Mouse (Mus musculus): ENCODE measurements at regions not wholly inside any gene's neighbourhood (a gene's known extent, or its start where the extent isn't known, plus 50 kb on each side); places are given as distances from the start of the nearest gene placed in this dataset.
A peak's percentile ranks its signal among the peaks of the same experiment; 100 is the strongest.

DNA sequence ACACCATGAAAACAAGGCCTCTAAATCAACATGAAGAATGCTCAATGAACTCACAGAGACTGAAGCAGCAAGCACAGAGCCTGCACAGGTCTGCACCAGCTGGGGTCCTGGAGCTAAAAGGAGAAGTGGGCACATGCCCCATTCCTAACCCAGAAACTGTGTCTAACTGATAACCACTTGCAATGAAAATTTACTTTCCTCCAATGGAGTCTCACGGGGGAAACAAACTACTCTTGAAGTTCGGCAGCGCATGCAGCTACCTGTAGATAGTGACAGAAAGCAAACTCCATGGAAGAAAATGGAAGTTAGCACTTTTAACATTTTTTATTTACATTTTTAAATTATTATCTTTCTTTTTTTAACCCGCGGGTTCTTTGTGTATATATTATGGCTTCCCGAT lies 76.8 kb upstream of the Akap6 start:
- Histone ChIP-seq H3K4me1 (replicated peaks) (no peaks in the 10 kb centered on the region), H3K4me3 (no peak overlapping the region), H3K36me3 (no peaks in the 10 kb centered on the region), H3K9ac (no peak overlapping the region), H3K27me3 (no peaks in the 10 kb centered on the region), H3K27ac (no peak overlapping the region), H3K4me2 (no peak overlapping the region), H3K9me3 (no peaks in the 10 kb centered on the region)
- no peak for ATAC-seq (ENCODE audit: low FRiP score)
- WGBS: 96% methylated on average over 6 of the region's 6 CpGs

DNA sequence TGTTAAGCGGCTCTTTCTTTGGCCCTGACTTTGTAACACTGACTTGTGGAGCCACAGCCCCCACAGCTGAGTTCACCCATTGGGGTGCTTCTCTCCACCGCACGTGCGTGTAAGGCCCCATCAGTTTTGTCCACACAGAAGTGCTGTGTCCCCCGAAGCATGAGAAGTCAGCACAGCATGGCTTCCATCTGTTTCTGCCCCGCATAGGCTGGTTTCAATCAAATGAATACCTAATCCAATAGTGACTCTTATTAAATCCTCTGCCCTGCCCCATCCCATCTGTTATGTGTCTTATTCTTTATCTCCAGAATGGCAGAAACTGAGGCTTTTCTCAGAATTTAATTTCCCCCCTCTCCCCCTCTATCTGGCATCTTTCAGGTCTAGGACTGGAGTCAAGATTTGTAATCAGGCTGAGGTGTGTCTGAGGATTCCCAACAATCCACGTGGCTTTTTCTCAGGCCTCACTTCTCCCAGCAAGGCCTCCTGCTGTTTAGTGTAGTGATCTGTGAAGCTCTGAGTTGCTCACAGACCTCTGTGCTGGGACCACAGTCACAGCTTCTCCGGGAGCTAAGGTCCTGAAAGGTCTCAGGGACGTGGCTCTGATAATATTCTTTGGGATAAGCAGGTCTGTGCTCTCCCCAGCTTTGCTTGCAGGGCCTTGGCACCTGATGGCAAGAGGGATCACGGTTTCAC lies 75.6 kb upstream of the Akap6 start:
- Histone ChIP-seq H3K4me2 (no peak overlapping the region), H3K9ac (no peak overlapping the region), H3K27me3 (no peaks in the 10 kb centered on the region), H3K9me3 (no peaks in the 10 kb centered on the region), H3K4me3 (no peak overlapping the region), H3K36me3 (no peaks in the 10 kb centered on the region), H3K27ac (no peak overlapping the region), H3K4me1 (replicated peaks) (no peaks in the 10 kb centered on the region)
- no peak for ATAC-seq (ENCODE audit: low FRiP score)
- WGBS: 53% methylated on average over 10 of the region's 10 CpGs

DNA sequence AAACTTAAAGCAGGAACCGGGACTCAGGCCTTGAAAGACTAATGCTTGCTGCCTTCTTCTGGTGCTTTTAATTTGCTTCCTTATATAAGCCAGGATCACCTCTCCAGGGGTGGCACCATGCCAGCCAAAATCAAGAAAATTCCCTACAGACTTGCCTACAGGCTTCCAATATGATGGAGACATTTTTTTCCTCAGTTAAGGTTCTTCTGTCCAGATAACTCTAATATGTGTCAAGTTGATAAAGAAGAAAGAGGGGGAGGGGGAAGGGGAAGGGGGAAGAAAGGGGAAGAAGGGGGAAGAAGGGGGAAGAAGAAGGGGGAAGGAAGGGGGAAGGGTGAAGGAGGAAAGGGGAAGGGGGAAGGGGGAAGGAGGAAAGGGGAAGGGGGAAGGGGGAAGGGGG lies 74.3 kb upstream of the Akap6 start:
- H3K27ac ChIP-seq: no peak overlapping the region
- H3K4me3 ChIP-seq: no peak overlapping the region
- no peaks in the 10 kb centered on the region for H3K27me3 ChIP-seq
- ATAC-seq (ENCODE audit: low FRiP score): no peak
- H3K36me3 ChIP-seq: no peaks in the 10 kb centered on the region
- 70% methylated on average over 1 of the region's 1 CpGs for WGBS
- no peak overlapping the region for H3K4me2 ChIP-seq
- H3K9me3 ChIP-seq: no peaks in the 10 kb centered on the region
- H3K9ac ChIP-seq: no peak overlapping the region
- no peaks in the 10 kb centered on the region for H3K4me1 ChIP-seq (replicated peaks)

DNA sequence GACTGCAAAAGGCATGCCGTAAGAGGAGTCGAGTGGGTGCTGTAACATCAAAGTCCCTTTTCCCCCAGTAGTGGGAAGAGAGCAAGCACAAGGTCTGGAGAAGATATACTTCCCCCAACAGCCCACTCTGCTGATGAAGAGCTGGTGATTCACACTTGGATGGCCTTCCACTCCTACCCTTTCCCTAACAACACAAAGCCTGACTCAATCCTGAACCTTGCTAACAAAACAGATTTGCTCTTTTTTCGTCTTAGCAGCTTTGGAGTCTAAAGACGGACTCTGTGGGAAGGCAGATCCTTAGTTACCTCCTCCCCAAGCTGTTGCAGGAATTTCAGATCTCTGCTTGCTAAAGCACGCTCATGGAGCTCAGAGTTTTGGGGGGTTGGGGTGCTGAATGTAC lies 70.4 kb upstream of the Akap6 start:
- WGBS: 64% methylated on average over 5 of the region's 5 CpGs
- no peak overlapping the region for H3K4me3 ChIP-seq
- H3K27me3 ChIP-seq: no peaks in the 10 kb centered on the region
- no peaks in the 10 kb centered on the region for H3K4me1 ChIP-seq (replicated peaks)
- ATAC-seq (ENCODE audit: low FRiP score): no peak
- H3K9ac ChIP-seq: no peak overlapping the region
- H3K9me3 ChIP-seq: no peaks in the 10 kb centered on the region
- H3K27ac ChIP-seq: no peak overlapping the region
- no peak overlapping the region for H3K4me2 ChIP-seq
- no peaks in the 10 kb centered on the region for H3K36me3 ChIP-seq

DNA sequence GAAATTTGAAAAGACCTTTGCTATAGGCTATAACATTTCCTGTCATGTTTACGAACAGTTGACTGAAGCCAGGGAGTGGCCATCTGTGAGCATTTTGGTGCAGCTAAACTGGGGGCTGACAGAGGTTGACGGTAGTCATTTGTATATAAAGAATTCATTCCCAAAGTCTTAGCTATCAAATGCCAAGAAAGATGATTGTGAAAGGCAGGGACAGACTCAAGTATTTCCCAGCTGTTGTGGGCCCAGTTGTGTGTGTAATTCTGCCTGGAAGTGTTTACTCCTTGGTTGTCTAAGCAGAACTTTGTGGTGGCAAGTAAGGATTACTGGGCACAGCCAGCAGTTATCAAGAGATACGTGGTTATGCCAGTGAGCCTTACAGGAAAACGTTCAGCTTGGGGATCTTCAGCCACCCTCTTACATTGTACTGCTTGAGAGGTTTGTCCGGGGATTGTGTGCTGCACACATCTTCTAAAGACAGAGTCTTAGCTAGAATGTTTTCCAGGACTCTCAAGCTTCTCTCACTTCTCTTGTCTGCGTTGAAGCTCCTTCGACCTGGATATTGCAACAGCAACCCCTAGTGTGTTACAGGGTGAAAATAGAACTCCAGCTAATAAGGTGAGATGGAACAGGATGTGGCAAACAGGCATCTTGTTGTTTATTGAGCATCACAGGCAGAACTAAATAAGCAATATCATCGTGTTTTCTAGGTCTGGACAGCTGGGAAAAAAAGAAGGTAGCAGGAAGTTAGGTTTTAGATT lies 63.9 kb upstream of the Akap6 start:
- Histone ChIP-seq H3K4me3 (no peak overlapping the region), H3K27me3 (no peaks in the 10 kb centered on the region), H3K4me1 (replicated peaks) (no peaks in the 10 kb centered on the region), H3K4me2 (no peak overlapping the region), H3K9me3 (no peaks in the 10 kb centered on the region), H3K27ac (no peak overlapping the region), H3K36me3 (no peaks in the 10 kb centered on the region), H3K9ac (no peak overlapping the region)
- 72% methylated on average over 8 of the region's 8 CpGs for WGBS
- no peak for ATAC-seq (ENCODE audit: low FRiP score)

DNA sequence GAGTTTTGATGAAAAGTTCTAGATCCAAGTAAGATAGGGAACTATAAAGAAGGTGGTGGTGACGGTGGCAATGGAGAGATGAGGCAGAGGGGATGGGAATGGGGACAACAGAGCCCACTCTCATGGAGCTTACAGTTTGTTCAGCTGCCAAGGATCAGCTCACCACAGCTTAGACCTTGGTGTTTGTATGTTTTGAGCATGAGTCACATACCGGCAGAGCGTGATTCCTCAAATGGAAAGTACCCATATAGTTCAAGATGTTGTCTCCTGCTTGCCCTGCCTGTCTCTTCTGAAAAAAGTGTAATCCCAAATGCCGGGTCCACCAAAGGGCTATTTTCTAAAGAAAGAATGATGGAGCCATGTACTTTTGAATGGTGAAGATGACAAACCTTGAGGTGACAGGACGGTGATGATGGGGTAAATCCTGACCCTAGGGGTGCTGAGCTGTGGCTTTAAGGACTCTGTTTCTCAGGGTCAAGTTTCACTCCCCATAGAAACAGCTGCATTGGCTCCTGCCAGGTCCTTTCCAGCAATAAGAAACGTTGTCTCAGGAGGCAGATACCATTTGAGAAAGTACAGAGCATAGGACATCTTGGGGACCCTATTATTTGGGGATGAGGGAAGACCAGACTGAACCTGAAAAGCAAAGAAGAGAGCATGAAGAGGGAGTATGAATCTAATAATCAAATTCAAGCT lies 62.8 kb upstream of the Akap6 start:
- ATAC-seq (ENCODE audit: low FRiP score): no peak
- H3K27me3 ChIP-seq: no peaks in the 10 kb centered on the region
- H3K4me2 ChIP-seq: no peak overlapping the region
- no peak overlapping the region for H3K9ac ChIP-seq
- no peaks in the 10 kb centered on the region for H3K9me3 ChIP-seq
- H3K4me3 ChIP-seq: no peak overlapping the region
- no peaks in the 10 kb centered on the region for H3K36me3 ChIP-seq
- WGBS: 76% methylated on average over 6 of the region's 6 CpGs
- no peaks in the 10 kb centered on the region for H3K4me1 ChIP-seq (replicated peaks)
- H3K27ac ChIP-seq: no peak overlapping the region

DNA sequence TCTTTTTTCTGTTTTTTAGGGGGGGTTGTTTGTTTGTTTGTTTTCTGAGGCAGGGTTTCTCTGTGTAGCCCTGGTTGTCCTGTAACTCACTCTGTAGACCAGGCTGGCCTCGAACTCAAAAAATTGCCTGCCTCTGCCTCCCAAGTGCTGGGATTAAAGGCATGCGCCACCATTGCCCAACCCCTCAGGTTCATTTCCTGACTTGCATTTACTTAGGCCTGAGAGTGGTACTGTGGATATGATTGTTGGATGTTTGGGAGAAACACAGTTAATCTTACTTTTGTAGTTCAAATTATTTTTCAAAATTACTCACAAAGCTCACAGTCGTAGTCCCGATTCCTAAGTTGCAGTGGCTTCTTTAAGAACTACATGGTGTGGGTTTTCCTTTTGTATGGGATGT lies 62.3 kb upstream of the Akap6 start:
- Histone ChIP-seq H3K4me3 (no peak overlapping the region), H3K27ac (no peak overlapping the region), H3K36me3 (no peaks in the 10 kb centered on the region), H3K27me3 (no peaks in the 10 kb centered on the region), H3K9ac (no peak overlapping the region), H3K4me1 (replicated peaks) (no peaks in the 10 kb centered on the region), H3K4me2 (no peak overlapping the region), H3K9me3 (no peaks in the 10 kb centered on the region)
- ATAC-seq (ENCODE audit: low FRiP score): no peak
- WGBS: 96% methylated on average over 4 of the region's 4 CpGs

DNA sequence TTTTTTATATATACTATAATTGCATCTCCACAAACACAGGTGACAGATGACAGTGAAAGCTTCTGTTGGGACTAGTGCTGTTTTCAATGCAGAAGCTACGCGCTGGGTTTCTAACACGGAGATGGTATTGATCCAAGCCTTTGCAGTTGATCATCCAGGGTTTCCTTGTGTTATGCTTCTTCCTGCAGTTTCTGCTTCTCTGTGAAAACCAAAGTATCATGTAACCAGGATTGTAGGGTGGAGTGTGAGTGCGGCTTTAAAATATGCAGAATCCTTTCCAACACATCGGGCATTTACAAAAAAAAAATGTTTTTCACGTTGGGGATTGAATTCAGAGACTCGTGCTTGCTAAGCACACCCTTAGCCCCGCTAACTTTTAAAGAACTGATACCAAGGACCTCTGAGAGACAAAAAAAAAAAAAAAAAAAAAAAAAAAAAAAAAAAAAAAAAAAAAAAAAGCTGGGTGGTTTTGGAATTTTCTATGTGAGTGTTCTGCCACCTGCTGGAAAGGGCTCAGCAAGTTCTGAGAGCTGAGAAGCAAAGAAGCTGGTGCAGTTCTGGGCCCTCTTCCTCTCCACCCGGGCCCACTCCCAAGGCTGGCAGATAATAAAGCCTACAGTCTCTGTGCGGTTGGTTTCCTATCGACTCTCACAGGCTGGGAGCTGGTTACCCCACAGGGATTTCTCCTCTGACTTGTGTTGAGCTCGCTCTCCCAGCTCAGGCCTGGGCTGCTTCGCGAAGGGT lies 61.5 kb upstream of the Akap6 start:
- H3K4me2 ChIP-seq: no peak overlapping the region

DNA sequence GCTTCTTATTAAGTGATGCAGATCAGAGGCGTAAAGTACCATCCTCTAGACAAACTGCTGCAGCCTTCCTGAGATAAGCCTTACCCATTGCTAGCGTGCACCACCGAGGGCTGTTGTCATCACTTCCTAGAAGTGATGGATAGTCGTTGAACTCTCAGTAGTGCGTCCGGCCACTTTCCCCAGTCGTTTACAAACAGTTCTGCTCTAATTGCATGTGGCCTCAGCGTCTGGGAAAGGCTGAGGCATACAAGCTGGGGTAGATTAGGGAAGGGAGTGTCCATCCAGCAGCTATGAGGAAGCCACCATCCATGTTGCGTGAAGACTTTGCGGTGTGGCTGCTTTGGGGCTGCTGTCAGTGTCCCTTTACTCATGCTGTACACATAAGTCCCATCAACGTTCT lies 60.7 kb upstream of the Akap6 start:
- no peaks in the 10 kb centered on the region for H3K36me3 ChIP-seq
- no peak for ATAC-seq (ENCODE audit: low FRiP score)
- no peak overlapping the region for H3K4me3 ChIP-seq
- H3K9me3 ChIP-seq: no peaks in the 10 kb centered on the region
- H3K4me2 ChIP-seq: no peak overlapping the region
- H3K4me1 ChIP-seq (replicated peaks): no peaks in the 10 kb centered on the region
- H3K27me3 ChIP-seq: no peaks in the 10 kb centered on the region
- H3K27ac ChIP-seq: no peak overlapping the region
- H3K9ac ChIP-seq: no peak overlapping the region
- WGBS: 60% methylated on average over 11 of the region's 11 CpGs

More for the DNA sequence above, 61.5 kb upstream of the Akap6 start:
- Histone ChIP-seq H3K9me3 (no peaks in the 10 kb centered on the region), H3K27ac (no peak overlapping the region), H3K4me3 (no peak overlapping the region), H3K27me3 (no peaks in the 10 kb centered on the region), H3K4me1 (replicated peaks) (no peaks in the 10 kb centered on the region), H3K36me3 (no peaks in the 10 kb centered on the region), H3K9ac (0 out of 2 replicates have a peak overlapping the region, but pooled peaks have one; percentile 49)
- 62% methylated on average over 14 of the region's 14 CpGs for WGBS
- ATAC-seq (ENCODE audit: low FRiP score): no peak

DNA sequence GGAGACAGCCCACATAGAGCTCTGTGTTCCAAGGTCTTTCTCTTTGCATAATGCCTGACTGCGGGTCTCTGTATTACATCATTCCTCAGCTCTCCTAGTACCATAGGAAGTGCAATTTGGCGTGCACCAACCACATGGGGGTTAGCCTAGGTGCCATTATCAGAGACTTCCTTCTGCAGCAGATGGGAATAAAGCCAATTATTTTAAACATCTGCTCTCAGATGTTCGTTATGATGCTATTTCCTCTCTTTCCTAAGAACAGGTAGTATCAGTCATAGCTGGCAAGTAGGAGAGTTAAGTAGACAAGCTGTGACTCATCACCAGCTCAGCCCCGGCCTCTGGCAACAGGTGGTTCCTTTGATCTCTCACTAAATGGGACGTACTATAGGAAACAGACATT lies 55.1 kb upstream of the Akap6 start:
- no peak overlapping the region for H3K4me2 ChIP-seq
- no peaks in the 10 kb centered on the region for H3K4me1 ChIP-seq (replicated peaks)
- H3K27ac ChIP-seq: no peak overlapping the region
- H3K4me3 ChIP-seq: no peak overlapping the region
- H3K27me3 ChIP-seq: no peaks in the 10 kb centered on the region
- no peaks in the 10 kb centered on the region for H3K9me3 ChIP-seq
- 76% methylated on average over 5 of the region's 5 CpGs for WGBS
- no peak overlapping the region for H3K9ac ChIP-seq
- no peak for ATAC-seq (ENCODE audit: low FRiP score)
- no peaks in the 10 kb centered on the region for H3K36me3 ChIP-seq

Data from hindbrain, embryonic 13.5 days (tissue).